Mouse (Mus musculus) forebrain, embryonic 13.5 days (tissue): ENCODE measurements at regions not wholly inside any gene's neighbourhood (a gene's known extent, or its start where the extent isn't known, plus 50 kb on each side); places are given as distances from the start of the nearest gene placed in this dataset.

Source experiments
- ATAC-seq: fragments of 200-750 bp; cut with Nextera tagmentation; 2 replicates; pipeline ENCODE4 v1.8.0; 2017
- H3K27ac ChIP-seq: fragments of 300-500 bp; sonication (generic); 2 replicates; pipeline ENCODE4 v1.5.1; 2015; ENCODE audit warnings: inconsistent platforms, mild to moderate bottlenecking, moderate library complexity
- H3K27me3 ChIP-seq: fragments of 300-500 bp; sonication (generic); 2 replicates; pipeline ENCODE4 v1.6.1; 2015; ENCODE audit warnings: mild to moderate bottlenecking, inconsistent platforms
- H3K36me3 ChIP-seq: fragments of 300-500 bp; sonication (generic); 2 replicates; pipeline ENCODE4 v1.6.1; 2015; ENCODE audit warnings: mild to moderate bottlenecking, inconsistent platforms; ENCODE audit not compliant: poor library complexity, severe bottlenecking
- H3K4me1 ChIP-seq: fragments of 300-500 bp; sonication (generic); 2 replicates; pipeline ENCODE4 v1.6.1; 2015; ENCODE audit warnings: inconsistent platforms
- H3K4me2 ChIP-seq: fragments of 300-500 bp; sonication (generic); 2 replicates; pipeline ENCODE4 v1.6.1; 2015; ENCODE audit warnings: inconsistent platforms, mild to moderate bottlenecking, moderate library complexity
- H3K4me3 ChIP-seq: fragments of 300-500 bp; sonication (generic); 2 replicates; pipeline ENCODE4 v1.5.1; 2015; ENCODE audit warnings: mild to moderate bottlenecking, inconsistent platforms
- H3K9ac ChIP-seq: fragments of 300-500 bp; sonication (generic); 2 replicates; pipeline ENCODE4 v1.6.1; 2015; ENCODE audit warnings: mild to moderate bottlenecking, inconsistent platforms
- H3K9me3 ChIP-seq: fragments of 300-500 bp; sonication (generic); replicated peaks from 2 replicates; pipeline ENCODE4 v1.6.1; 2016; ENCODE audit warnings: inconsistent platforms
- WGBS: fragments of 180-500 bp; shearing (Covaris S2); methylation state at CpG from one replicate; pipeline ENCODE4 v1.1.7; 2015; 5-methylcytosine and 5-hydroxymethylcytosine counted together

DNA sequence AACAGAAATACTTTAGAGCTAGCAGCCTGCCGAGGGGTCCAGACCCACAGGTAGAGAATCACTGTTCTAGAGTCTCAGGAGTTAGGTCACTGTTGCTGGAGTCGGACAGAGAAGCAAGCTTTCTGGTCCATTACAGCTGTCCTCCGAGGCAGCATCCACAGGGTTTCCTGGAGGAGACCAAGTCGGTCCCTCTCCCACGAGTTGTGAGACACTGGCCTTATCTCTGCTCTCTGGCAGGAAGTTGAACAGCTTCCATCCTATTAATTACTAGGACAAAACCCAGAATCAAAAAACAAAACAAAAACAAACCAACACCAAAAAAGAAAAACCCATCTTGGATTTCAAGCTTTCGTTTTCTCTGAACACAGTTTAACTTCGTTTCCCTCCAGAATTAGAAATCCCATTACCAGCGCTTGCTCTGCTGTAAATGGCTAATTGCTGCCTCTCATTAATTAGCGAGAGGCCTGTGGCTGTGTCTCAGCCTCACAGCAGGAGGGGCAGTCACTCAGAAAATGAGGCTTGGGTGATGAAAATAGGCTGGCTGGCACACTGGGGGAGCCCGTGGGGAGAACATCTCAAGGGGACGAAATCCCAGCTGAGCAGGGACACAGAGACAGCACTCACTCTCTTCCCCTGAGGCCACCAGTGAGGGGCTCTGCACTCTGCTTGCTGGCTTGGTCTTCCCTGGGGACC, 201.3 kb downstream of the Adgrd1 start:
- Histone ChIP-seq H3K4me1 (peaks cover 11% of the 10 kb centered on the region), H3K4me3 (no peak overlapping the region), H3K9me3 (no peaks in the 10 kb centered on the region), H3K4me2 (peak overlapping the region; percentile 25), H3K27ac (peak overlapping the region; percentile 25), H3K36me3 (no peaks in the 10 kb centered on the region), H3K27me3 (peaks cover 37% of the 10 kb centered on the region), H3K9ac (no peak overlapping the region)
- 16% methylated on average over 11 of the region's 11 CpGs for WGBS
- peak; percentile 59; the same call in 1 of the 2 replicates for ATAC-seq

GRCm38 (mm10) chr5:129298646-129299455, 202.2 kb upstream of the Sfswap start:
- no peak overlapping the region for H3K4me3 ChIP-seq
- 13% methylated on average over 11 of the region's 11 CpGs for WGBS
- peaks cover 11% of the 10 kb centered on the region for H3K4me1 ChIP-seq
- H3K27me3 ChIP-seq: peaks cover 32% of the 10 kb centered on the region
- H3K9me3 ChIP-seq: no peaks in the 10 kb centered on the region
- ATAC-seq: no peak
- H3K36me3 ChIP-seq: no peaks in the 10 kb centered on the region
- no peak overlapping the region for H3K4me2 ChIP-seq
- H3K9ac ChIP-seq: no peak overlapping the region
- H3K27ac ChIP-seq: no peak overlapping the region

GRCm38 (mm10) chr5:129299456-129299765, 201.6 kb upstream of the Sfswap start:
- Histone ChIP-seq H3K9me3 (no peaks in the 10 kb centered on the region), H3K27ac (no peak overlapping the region), H3K36me3 (no peaks in the 10 kb centered on the region), H3K4me1 (peaks cover 11% of the 10 kb centered on the region), H3K27me3 (peaks cover 28% of the 10 kb centered on the region), H3K4me3 (no peak overlapping the region), H3K4me2 (no peak overlapping the region), H3K9ac (no peak overlapping the region)
- 28% methylated on average over 2 of the region's 2 CpGs for WGBS
- no peak for ATAC-seq

DNA sequence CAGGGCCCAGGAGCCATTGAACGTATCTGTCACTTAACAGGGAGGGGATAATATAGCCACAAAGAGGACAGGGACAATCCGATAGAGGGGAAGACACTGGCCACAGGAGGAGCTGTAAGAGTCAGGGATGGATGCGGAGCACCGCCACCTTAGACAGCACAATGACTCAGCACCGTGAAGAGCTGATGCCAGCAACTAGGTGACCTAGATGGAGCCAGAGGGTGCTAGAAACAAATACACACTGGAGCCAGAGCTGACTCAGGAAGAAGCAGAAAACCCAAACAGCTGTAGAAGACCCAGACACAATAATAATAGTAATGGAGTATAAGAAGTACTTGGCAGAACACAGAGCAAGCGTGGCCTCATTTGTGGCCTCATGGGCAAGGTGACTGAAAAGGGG, 200.6 kb upstream of the Sfswap start:
- no peak for ATAC-seq
- Histone ChIP-seq H3K9ac (no peak overlapping the region), H3K4me3 (no peak overlapping the region), H3K4me2 (no peak overlapping the region), H3K9me3 (no peaks in the 10 kb centered on the region), H3K36me3 (no peaks in the 10 kb centered on the region), H3K27ac (no peak overlapping the region), H3K27me3 (peaks cover 24% of the 10 kb centered on the region), H3K4me1 (peaks cover 11% of the 10 kb centered on the region)
- 92% methylated on average over 6 of the region's 6 CpGs for WGBS

DNA sequence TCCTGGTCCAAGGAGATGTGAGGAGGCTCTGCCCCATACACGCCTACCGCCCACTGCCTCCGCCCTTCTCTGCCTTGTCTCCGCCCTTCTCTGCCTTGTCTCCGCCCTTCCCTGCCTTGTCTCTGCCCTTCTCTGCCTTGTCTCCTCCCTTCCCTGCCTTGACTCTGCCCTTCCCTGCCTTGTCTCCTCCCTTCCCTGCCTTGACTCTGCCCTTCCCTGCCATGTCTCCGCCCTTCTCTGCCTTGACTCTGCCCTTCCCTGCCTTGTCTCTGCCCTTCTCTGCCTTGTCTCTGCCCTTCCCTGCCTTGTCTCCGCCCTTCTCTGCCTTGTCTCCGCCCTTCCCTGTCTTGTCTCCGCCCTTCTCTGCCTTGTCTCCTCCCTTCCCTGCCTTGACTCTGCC, 185.4 kb upstream of the Sfswap start:
- no peaks in the 10 kb centered on the region for H3K36me3 ChIP-seq
- no peak for ATAC-seq
- no peak overlapping the region for H3K9ac ChIP-seq
- H3K4me3 ChIP-seq: no peak overlapping the region
- no peaks in the 10 kb centered on the region for H3K9me3 ChIP-seq
- 64% methylated on average over 9 of the region's 9 CpGs for WGBS
- 0 out of 2 replicates have a peak, but pooled peaks cover 6% of the 10 kb centered on the region for H3K4me1 ChIP-seq
- H3K27ac ChIP-seq: no peak overlapping the region
- no peaks in the 10 kb centered on the region for H3K27me3 ChIP-seq
- no peak overlapping the region for H3K4me2 ChIP-seq

- Histone ChIP-seq H3K9ac (no peak overlapping the region), H3K27ac (no peak overlapping the region), H3K4me1 (0 out of 2 replicates have a peak, but pooled peaks cover 8% of the 10 kb centered on the region), H3K4me2 (no peak overlapping the region), H3K36me3 (no peaks in the 10 kb centered on the region), H3K27me3 (no peaks in the 10 kb centered on the region), H3K9me3 (no peaks in the 10 kb centered on the region), H3K4me3 (no peak overlapping the region)
- WGBS: 8% methylated on average over 11 of the region's 11 CpGs
- ATAC-seq: no peak
These were observed 169.9 kb upstream of the Sfswap start for GRCm38 (mm10) chr5:129331094-129331523.

DNA sequence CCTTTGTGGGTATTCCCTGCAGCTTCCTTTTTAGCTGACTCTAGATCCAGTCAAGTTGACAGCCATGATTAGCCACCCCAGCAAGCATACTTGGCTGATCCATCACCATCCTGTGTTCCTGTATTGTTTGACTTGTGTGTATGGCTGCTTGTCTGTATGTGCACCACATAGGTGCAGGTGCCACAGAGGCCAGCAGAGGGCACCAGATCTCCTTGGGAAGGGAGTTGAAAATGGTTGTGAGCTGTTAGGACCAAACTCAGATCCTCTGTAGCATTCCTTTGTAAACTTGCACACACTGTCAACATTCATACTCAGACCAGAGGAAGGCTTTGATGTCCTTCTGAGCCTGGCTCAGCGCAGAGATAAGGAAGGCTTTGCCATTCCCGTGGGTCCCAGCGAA, 169.0 kb upstream of the Sfswap start:
- H3K4me1 ChIP-seq: 0 out of 2 replicates have a peak, but pooled peaks cover 8% of the 10 kb centered on the region
- no peaks in the 10 kb centered on the region for H3K27me3 ChIP-seq
- no peak overlapping the region for H3K9ac ChIP-seq
- no peak overlapping the region for H3K4me3 ChIP-seq
- no peaks in the 10 kb centered on the region for H3K36me3 ChIP-seq
- no peaks in the 10 kb centered on the region for H3K9me3 ChIP-seq
- H3K4me2 ChIP-seq: no peak overlapping the region
- no peak overlapping the region for H3K27ac ChIP-seq
- 98% methylated on average over 3 of the region's 3 CpGs for WGBS
- ATAC-seq: no peak

- Histone ChIP-seq H3K4me3 (no peak overlapping the region), H3K36me3 (no peaks in the 10 kb centered on the region), H3K4me2 (no peak overlapping the region), H3K27ac (peak overlapping the region; percentile 40; the same call in 1 of the 2 replicates), H3K27me3 (no peaks in the 10 kb centered on the region), H3K9me3 (no peaks in the 10 kb centered on the region), H3K9ac (no peak overlapping the region), H3K4me1 (peaks cover 8% of the 10 kb centered on the region)
- ATAC-seq: no peak
- 70% methylated on average over 7 of the region's 7 CpGs for WGBS
These were observed 162.5 kb upstream of the Sfswap start for GRCm38 (mm10) chr5:129338511-129338910.

DNA sequence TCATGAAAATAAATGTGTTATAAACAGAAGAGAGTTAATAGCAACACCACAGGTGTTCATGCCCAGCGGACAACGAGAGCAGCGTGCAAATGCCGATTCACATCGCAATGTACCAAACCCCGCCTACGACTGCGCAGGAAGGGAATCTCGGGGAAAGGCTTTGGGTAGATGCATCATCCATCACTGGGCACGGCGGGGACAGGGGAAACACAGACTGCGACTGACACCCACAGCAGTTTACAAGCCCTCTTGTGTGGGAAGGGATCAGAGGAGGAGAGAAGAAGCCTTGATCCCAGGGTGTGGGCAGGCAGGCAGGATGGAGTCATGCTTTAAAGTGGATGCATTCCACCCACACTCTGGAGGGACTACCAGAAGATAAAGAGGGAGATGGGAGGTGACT, 157.0 kb upstream of the Sfswap start:
- H3K27ac ChIP-seq: no peak overlapping the region
- 81% methylated on average over 12 of the region's 12 CpGs for WGBS
- no peaks in the 10 kb centered on the region for H3K9me3 ChIP-seq
- no peaks in the 10 kb centered on the region for H3K36me3 ChIP-seq
- ATAC-seq: no peak
- no peaks in the 10 kb centered on the region for H3K27me3 ChIP-seq
- H3K4me3 ChIP-seq: no peak overlapping the region
- H3K4me2 ChIP-seq: no peak overlapping the region
- H3K4me1 ChIP-seq: 0 out of 2 replicates have a peak, but pooled peaks cover 3% of the 10 kb centered on the region
- H3K9ac ChIP-seq: no peak overlapping the region

- WGBS: 69% methylated on average over 12 of the region's 12 CpGs
- ATAC-seq: no peak
- no peak overlapping the region for H3K9ac ChIP-seq
- no peak overlapping the region for H3K27ac ChIP-seq
- H3K4me3 ChIP-seq: no peak overlapping the region
- H3K36me3 ChIP-seq: no peaks in the 10 kb centered on the region
- H3K27me3 ChIP-seq: no peaks in the 10 kb centered on the region
- H3K4me1 ChIP-seq: 0 out of 2 replicates have a peak, but pooled peaks cover 4% of the 10 kb centered on the region
- 0 out of 2 replicates have a peak, but pooled peaks cover 3% of the 10 kb centered on the region for H3K9me3 ChIP-seq
- no peak overlapping the region for H3K4me2 ChIP-seq
These were observed 151.0 kb upstream of the Sfswap start for GRCm38 (mm10) chr5:129350024-129350423.

GRCm38 (mm10) chr5:129353549-129353948, 147.5 kb upstream of the Sfswap start:
- WGBS: 37% methylated on average over 9 of the region's 9 CpGs
- Histone ChIP-seq H3K27me3 (no peaks in the 10 kb centered on the region), H3K9ac (no peak overlapping the region), H3K4me2 (no peak overlapping the region), H3K4me1 (0 out of 2 replicates have a peak, but pooled peaks cover 4% of the 10 kb centered on the region), H3K36me3 (no peaks in the 10 kb centered on the region), H3K9me3 (0 out of 2 replicates have a peak, but pooled peaks cover 3% of the 10 kb centered on the region), H3K27ac (no peak overlapping the region), H3K4me3 (no peak overlapping the region)
- no peak for ATAC-seq

- H3K27ac ChIP-seq: no peak overlapping the region
- no peak overlapping the region for H3K4me2 ChIP-seq
- no peak overlapping the region for H3K4me3 ChIP-seq
- 86% methylated on average over 5 of the region's 5 CpGs for WGBS
- H3K4me1 ChIP-seq: 0 out of 2 replicates have a peak, but pooled peaks cover 4% of the 10 kb centered on the region
- H3K9me3 ChIP-seq: 0 out of 2 replicates have a peak, but pooled peaks cover 3% of the 10 kb centered on the region
- no peak overlapping the region for H3K9ac ChIP-seq
- no peak for ATAC-seq
- no peaks in the 10 kb centered on the region for H3K27me3 ChIP-seq
- H3K36me3 ChIP-seq: no peaks in the 10 kb centered on the region
These were observed 146.1 kb upstream of the Sfswap start for GRCm38 (mm10) chr5:129354877-129355276.
